Mouse (Mus musculus) urinary bladder, adult 18-20 months (tissue): ENCODE results near the gene Prkrip1.

ENCODE experiments used
- DNase-seq, 2 experiments: peaks; one replicate each; pipeline ENCODE4 v3.0.0; 2022; ENCODE audit warnings: low spot score in 2 of 2, mixed read lengths in 2 of 2

Prkrip1 gene

DNA sequence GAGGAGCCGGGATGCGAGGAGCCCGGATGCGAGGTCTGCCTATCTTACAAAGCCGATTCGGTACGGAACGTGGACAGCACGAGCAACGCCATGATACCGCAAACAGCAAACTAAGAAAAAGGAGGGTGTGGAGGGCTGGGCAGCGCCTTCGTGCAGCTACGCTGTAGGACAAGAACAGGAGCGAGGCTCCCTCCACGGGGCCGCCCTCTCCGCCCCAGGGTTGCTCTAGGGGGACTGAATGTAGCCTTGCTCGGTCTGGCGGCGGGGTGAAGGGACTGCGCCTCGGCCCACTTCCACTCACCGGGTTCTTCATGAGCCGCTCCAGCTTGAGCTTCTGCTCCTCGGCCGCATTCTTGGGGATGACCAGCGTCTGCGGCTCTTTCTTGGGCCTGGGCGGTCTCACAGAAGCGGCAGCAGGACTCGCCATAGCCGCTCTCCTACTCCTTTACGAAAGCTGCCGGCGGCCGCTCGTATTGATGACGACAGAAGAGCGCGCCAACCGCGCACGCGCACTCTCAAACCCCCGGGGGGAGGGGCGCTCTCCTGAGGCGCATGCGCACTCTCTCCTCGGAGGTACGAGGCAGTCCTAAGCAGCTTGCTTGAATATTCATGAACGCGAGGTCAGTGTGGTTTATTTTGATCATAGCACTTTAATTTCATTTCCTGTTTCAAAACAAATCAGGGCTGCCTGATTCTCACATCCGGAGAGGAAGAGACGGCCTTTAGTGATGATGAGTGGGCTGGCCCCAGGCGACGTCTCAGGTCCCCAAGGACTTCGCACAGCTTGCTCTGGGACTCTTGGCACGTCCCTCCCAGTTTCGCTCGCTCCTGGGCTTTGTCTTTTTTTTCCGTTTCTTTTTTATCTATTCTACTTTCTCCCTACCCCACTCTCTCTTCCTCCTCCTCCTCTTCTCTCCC lies at the start of gene Prkrip1:
Gene Prkrip1, minus strand, starts transcription at position 490 of the 918 bp plus-strand sequence.
- DNase-seq = peak; percentile 86 to 89

DNA sequence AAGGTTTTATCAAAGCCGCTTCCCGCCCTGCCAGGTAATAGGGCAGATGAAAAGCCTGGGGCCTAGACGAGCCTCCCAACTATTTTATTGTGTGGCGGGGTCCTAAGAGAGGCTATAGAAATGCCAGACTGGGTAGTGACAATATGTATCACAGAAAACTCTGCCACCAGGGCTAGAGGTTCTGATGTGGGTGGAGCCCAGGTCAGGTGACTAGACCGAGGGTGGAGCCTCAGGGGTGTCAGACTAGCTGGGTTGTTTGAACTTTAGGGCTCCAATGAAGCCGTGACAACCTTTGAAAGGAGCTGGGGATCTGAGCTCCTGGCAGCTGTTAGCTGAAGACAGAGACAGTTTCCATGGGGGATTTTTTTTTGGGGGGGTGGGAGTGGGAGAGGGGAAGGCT lies 49.7 kb upstream of the Prkrip1 start:
- DNase-seq = no peak

DNA sequence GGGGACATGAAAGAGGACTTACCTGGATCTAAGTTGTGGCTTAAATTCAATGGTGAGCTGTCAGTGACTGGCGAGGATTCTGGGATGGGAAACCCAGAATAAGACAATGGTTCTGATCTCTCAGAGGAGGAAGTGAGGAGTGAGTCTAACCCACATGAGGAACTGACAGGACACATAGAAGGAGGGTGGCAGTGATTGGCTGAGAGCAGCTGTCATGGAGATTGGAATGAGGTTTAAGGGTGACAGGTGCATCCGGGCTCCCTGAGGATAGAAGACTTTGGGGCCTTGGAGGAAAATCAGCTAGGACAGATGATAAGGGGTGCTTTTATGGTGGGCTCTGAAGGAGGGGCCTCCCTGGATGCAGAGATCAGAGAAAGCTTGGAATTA lies 47.7 kb upstream of the Prkrip1 start, which contains the start of gene Sh2b2:
Gene Sh2b2, minus strand, starts transcription at position 105 of the 387 bp plus-strand sequence.
- DNase-seq = no peak

DNA sequence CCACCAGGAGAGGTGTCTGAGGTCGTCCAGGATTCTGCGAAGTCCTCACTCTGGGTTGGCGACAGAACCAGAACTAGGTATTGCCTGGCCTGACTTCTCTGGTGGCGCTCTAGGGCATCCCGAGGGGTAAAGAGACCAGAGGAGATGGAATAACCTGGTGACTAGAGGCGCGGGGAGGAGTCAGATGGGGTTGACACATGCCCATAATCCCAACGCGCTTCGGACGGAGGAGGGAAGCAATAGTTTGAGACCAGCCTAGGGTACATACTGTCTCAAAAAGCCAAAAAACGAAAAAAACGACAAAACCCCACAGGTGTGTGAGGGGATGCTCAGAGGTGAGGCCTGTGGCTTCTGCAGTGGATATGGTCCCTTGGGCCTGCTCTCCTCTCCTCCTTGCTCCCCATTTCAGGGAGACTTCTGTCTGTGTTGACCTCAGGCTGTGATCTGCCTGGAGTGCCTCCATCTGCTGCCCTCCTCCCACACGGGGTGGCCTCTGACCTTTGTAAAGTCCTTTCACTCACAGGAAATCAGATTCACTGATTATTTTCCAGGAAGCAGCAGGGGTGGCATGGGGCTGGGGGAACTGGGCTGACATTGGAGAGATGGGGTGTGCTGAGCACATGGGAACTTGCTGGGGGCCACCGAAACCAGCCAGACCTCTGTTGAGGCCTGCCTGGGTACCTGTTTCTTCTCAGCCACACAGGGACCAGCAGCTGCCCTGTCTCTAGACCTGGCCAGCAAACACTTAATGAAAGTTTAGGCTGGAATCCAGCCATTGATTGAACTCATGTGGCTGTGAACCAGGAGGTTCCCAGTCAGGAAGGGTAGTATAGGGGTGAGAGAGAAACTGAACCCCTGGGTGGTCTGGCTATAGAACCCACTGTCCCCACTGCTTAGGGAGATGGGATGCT lies 47.0 kb upstream of the Prkrip1 start:
- DNase-seq = no peak

DNA sequence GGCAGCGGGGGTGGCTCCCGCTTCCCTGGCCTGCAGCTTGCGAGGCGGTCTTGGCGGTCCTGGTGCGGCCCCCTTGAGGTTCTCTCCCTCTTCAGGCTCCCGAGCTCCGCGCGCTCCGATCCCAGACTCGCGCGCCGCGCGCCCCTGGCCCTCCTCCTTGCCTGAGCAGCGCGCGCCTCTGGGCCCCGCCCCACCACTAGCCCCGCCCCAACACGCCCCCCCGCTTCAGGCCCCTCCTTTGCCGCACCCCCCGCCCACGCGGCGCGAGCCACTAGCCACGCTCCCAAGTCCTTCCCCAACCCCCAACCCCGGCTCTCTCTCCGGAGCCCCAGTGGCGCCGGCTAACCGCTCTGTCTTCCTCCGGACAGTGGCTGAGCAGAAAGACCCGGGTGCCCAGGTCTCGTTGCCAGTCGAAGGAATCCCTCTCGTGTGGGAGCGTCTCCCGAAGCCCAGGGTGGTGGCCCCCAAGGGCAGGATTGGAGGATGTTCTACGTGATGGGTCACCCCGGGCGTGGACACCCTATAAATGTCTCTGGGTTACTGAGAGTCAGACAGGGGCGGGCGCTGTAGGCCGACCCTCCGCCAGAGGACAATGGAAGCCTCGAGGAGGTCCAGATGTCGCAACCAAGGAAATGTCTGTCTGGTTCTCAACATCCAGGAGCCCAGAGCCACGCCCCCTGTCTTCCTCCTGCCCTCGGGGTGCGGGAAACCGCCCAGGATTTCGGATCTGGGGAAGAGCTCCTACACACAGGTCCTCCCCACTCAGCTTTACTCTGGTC lies 46.2 kb upstream of the Prkrip1 start:
- DNase-seq = peak; percentile 69 to 83

DNA sequence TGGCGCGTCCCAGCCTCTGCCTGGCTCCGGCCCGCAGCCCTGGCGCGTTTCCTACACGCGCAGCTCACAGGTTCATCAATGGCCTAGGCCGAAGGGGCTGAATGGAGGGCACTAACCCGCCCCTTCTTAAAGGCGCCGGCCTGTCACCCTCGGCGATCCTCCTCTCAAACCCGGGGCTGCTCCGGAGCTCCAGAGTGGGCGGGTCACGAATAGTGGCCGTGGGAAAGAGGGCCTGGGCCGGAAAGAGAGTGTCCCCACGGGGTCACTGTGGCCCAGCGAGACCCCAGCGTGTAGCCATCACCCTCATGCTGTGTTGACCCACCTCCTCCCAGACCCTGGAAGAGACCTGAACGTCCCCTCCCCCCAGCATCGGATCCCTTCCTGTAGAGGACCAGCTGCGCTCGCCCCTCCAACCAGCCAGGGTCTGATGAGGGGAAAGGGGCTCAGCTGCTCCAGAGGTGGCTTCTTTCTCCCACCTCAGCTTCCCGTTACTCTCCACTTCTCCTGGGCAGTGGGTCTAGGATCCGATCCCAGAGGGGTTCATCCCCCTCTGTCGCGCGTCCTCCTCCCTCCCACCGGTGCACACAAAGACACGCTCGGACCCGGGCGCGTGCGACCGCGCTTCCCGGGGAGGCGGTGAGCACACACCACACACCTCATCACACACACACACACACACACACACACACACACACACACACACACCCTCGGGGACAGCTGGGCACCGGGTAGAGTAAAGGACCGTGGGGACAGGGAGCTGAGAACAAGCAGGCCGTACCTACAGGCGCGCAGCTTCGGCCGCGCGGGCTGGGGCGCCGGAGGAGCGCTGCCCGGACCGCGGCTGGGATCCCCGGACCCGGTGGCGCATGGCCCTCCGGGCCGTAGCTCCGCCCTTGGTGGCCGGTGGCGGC lies 45.3 kb upstream of the Prkrip1 start:
- peak in 1 of 2 experiments; percentile 29 for DNase-seq

DNA sequence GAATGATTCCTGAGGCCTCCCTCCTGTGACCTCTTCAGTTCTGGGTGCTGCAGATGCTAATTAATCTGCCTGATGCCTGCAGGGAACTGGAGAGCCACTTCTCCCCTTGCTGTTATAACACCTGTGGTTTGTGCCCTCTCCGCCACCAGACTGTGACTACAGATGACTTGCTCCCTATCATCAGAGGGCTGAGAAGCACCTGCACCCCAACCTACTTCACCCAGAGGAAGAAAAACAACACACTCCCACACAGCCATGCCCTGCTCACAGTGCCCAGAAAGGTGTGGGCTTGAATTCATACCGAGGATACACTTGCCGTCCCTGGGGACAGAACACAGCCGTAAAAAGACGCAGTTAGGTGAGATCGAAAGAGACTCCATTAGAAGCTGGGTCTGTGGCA lies 42.4 kb upstream of the Prkrip1 start:
- DNase-seq = no peak

DNA sequence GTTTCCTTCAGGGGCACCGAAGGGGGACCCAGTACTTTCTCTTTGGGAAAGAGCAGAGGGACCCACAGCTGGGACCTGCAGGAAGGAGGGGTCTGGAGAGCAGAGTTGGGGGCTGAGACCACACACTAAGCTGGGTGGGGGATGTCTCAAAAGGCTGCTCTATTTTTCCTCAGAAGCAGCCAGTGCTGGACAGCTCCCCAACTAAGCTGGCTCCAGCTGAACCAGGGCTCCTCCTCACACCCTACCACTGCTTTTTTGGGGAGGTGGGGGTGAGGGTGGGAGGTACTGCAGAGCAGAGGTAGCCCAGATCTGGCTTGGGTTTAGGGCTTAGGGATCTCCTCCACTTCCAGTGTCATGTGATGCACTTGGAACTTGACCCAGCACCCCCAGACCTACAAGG lies 41.6 kb upstream of the Prkrip1 start:
- no peak for DNase-seq

DNA sequence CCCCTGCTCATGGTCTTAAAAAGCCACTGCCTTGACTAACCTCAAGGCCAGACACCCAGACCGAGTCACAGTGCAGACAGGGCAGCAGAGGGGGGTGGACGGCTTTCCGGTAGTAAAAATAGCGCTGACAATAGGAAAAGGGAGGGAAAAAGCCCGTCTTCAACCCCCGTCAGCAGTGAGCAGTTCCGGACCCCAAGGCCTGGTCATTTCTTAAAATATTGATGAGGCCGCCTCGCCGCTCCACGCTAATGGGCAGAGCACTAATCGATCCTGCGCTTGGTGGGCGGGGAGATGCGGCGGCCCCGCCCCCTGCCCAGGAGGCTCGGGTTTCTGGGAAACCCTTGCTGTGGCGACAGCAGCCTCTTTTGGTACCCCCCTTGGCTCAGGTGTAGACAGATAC lies 38.8 kb upstream of the Prkrip1 start:
- no peak for DNase-seq

DNA sequence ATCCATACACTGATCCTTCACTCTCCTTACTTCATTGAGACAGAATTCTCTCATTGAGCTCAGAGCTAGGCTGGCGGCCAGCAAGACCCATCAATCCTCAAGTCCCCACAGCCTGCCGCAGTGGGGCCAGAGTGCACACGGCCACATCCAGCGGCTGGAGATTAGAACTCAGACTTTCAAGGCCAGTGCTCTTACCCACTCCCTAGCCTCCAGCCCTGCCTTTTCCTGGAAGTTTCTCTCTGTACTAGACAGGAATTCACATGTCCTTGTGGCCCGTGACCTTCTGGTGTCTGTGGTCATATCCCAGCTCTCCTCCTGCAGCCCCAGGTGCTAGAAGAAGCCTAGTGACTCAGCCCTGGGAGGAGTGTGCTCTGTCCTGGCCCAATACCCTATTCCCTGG lies 37.8 kb upstream of the Prkrip1 start:
- no peak for DNase-seq

DNA sequence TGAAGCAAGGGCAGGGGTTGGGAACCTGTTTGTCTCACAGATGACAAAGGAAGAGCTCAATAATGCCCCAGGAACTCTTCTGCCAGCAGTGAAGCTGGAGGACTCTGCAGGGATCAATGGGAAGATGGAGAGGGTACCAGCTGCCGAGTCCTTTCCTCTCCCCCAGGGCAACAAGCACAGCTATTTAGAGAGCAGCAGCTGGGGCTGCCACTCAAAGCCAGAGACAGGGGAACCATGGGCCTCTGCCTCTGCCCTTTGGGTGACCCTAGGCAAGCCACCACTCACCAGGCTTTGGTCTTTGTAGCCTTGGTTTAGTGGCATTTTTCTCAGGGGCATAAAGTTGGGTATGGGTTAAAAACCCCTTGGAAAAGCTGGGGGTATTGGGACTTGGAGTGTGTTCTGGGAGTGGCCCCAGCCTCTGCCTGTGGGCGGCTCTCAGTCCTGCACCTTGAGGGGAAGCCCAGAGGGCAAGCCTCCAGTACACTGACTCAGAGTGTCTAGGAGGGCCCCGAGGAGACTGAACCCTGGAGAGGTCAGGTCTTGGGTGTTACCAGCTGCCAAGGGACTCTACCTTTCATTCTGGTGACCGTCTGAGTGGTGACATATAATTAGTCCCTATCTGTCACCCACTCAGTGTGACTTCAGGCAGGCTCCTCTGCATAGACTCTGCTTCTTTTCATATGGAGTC lies 31.7 kb upstream of the Prkrip1 start:
- no peak for DNase-seq

DNA sequence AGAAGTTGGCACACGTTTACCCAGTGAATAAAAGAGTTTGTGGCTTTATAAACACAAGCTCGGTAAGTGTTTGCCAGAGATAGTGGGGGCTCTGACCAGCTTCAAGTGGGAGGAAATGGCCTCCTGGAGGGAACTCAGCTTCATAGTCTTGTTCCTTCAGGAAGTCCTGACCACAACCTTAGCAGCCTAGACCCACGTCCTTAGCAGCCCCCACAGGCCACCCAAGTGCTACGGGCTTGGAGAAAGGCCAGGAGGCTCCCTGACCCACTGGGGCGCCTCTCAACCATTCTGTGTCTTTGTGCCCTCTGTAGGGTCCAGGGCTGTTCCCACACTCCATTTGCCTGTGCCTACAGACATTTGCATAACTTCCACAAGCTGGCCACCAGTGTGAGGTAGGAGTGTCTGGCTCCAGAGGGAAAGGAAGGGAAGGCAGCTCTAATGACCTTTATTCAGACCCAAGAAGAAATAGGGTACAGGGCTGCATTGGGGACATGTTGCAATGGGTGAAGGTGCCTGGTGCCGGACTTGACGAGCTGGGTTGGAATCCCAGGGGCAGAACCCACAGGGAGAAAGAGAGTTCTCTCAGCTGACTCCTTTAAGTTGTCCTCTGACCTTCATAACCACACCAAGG lies 27.6 kb upstream of the Prkrip1 start:
- DNase-seq = no peak

DNA sequence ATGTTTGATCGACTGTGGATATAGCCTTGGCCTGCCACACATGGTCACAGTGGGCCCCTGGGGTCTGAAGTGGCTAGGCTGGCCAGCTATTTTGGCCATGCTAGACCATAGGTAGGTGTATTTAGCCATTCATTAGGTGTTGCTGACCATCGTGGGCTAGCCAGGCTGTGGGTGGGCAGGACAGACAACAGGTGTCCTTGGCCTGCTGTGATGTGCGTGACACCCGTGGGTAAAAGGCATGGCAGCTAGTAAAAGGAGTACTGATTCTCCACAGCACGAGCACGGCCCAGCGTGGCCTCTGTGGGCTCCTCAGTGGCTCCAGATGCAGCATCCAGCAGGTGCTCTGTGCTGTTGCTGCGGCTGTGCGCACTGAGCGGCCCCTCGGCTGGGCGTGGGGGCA lies 19.8 kb upstream of the Prkrip1 start:
- DNase-seq = no peak

DNA sequence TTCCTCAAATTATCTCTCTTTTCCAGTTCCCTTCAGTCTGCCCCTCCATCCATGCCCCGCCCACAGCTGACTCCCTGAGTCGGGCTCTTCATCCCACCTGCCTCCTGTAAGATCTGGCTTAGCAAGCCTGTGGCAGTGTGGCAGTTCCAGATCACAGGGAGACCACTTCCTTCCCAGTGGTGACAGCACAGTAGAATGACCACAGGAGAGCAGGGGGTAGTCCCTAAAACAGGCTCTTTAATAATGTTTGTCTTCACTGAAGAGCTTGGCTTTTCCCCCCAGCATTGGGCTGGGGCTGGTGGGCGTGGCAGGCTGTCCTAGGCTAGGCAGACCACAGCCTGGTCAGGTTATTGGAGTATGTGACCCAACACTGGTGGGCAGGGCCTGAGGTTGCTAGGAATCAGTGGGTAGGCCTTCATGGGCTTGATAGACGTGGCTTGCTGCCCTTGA lies 19.2 kb upstream of the Prkrip1 start:
- no peak for DNase-seq

DNA sequence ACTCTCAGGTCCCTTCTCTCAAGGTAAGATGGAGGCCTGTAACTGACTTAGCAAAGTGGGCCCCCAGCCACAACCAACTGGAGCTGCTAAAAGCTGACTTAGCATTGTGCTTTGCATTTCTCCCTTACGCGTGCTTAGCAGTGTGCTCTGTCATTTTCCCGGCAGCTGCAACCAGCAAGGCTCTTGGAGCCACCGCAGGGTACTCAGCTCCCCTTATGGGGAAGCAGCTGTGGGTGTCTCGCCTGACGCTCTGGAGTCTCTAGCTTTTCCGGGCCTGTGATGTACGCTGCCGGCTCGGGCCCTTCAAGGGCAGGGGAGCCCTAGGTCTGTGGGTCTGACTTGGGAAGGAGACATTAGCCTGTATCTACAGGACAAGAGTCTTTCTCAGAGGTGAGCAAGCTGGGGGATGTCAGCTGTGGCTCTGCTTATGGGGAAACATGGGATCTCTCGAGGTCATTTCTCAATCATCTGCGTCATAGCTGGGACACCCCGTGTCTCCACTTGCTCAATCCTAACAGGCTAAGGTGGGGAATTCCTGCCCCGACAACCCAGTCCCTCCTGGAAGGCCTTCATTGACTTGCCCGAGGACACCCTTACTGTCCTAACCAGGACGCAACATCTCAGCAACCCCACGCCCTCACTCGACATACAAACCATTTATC lies 18.4 kb upstream of the Prkrip1 start:
- DNase-seq = no peak

DNA sequence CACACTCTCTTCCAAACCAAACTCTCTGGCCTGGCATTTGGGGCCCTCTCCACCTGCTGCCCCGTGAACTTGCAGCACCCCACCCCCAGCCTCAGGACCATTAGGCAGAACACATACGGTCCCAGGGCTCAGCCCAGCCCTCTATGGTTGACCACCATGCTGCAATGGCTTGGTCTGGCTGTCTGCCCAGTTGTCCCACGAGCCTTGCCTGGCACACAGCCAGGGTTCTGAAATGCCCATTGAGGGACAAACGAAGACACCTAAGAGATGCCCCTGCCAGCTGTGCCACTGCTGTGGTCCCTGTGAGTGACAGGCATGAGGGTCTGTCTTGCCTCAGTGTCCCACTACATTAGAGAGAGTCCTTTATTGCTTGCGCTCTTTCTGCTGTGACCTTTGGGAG lies 17.2 kb upstream of the Prkrip1 start:
- DNase-seq = no peak

DNA sequence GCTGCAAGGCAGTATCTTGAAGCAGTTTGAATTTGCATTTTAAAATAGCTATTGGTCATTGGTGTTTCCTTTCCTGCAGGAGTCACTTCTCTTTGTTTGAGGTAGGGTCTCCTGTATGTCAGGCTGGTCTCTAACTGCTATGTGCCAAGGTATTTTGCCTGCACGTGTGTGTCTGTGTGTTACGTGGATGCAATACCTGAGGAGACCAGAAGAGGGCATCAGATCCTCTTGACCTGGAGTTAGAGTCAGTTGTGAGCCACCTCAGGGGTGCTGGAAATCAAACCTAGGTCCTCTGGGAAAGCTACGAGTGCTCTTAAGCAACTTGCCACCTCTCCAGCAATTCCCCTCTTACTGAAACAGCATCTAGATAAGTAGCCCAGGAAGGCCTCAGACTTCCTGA lies 16.4 kb upstream of the Prkrip1 start:
- no peak for DNase-seq

DNA sequence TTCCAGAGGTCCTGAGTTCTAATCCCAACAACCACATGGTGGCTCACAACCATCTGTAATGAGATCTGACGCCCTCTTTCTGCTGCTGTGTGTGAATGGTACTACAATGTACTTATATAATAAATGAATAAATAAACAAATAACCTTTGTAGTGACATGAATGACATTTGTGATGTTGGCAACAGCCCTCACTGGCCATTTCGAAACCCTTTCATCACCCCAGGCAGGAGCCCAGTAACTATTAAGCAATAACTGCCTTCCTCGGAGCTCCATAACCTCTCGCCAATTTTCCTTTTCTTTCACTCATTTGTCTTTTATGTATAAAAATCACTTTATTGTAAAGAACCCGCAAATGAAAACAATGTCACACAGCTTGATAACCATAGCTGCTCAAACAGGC lies 15.0 kb upstream of the Prkrip1 start:
- DNase-seq = no peak

DNA sequence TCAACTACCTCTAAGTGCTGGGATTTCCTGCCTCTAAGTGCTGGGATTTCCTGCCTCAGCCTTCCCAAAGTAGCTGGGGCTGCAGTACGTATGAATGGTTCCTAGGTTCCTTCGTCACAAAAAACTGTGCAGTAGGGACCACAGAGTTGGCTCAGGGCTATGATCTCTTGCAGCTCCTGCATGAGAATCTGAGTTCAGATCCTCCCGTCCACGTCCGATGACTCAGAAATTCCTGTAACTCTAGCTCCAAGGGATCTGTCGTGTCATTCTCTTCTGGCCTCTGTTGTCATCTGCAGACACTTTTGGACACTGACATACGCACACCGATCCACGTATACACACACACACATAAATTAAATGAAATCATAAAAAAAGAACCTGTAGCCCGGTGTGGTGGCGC lies 14.0 kb upstream of the Prkrip1 start:
- DNase-seq = no peak
